Mouse (Mus musculus) lung, adult 2 months (tissue): Measurements from ENCODE around the gene Hes7.

Experiments
- CTCF ChIP-seq: fragments of 200-500 bp; IDR thresholded peaks from 2 replicates; pipeline ENCODE4 v1.5.1; 2011; ENCODE audit warnings: mild to moderate bottlenecking, low read length, control low read depth; ENCODE audit not compliant: insufficient read depth
- POLR2A ChIP-seq: fragments of 200-500 bp; IDR thresholded peaks from 2 replicates; pipeline ENCODE4 v1.6.1; 2011; ENCODE audit warnings: low read depth, mild to moderate bottlenecking, control low read depth, low read length, borderline replicate concordance; ENCODE audit errors: extremely low read depth

GRCm38 (mm10) chr11:69072234-69072633 is 48.0 kb upstream of the Hes7 start:
- TF ChIP-seq CTCF (no peak), POLR2A (no peak)
